Mouse (Mus musculus) bone marrow, adult 2 months (tissue): ENCODE data around the gene Cyp2d10.
"Not testable (repeated sequence)": the region's sequence is repeated elsewhere in the genome, so short reads cannot be mapped to it uniquely, and the experiment has no call there.

Experiments
- CTCF ChIP-seq: fragments of 200-500 bp; IDR thresholded peaks from 2 replicates; pipeline ENCODE4 v1.5.1; 2011; ENCODE audit warnings: low read length, control low read depth; ENCODE audit not compliant: control insufficient read depth, insufficient read depth
- POLR2A ChIP-seq: fragments of 200-500 bp; IDR thresholded peaks from 2 replicates; pipeline ENCODE4 v1.6.1; 2011; ENCODE audit warnings: low read depth, mild to moderate bottlenecking, control low read depth, low read length, borderline replicate concordance; ENCODE audit not compliant: control insufficient read depth

- not testable (repeated sequence) for TF ChIP-seq POLR2A, CTCF
Measured at GRCm38 (mm10) chr15:82364561-82364960, 42.4 kb downstream of the Cyp2d10 start.
